Mouse (Mus musculus): ENCODE results near the gene Wbp2.

The Wbp2 gene

DNA sequence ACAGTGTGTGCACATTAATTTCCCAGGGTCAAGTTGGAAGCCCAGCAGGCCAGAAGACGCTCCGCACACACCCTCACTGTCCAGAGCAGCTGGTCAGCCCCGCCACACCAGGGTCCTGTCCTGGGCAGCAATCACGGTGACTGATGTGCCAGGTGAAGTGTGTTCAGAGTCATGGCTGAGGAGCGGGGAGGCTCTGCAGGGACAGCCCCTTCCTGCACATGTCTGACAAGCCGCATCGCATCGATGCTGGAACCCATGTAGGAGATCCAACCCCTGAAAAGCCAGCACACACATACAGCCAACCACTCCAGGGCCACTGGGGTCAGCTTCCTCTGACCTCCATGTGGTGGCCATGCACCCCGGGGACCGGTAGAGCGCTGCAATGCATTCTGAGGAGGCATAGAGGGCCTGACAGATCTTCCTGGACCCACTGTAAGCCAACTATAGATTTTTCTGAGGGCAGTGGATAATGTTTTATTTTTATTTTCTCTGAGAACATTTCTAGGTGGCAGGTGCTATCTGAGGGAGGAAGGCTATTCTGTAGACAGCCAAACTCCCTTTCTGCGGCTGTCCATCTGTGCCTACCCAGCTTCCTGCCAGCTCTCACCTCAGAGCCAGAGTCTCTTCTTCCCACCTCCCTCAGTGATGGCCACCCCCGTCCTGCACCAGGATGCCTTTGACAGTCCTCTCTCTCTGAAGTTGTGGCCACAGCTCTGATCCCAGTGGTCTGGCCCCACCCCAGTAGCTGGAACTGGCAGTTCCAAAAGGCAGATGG lies 25.0 kb downstream of the Wbp2 start:
- no peak for DNase-seq (ENCODE audit: low spot score)

- DNase-seq (ENCODE audit: low spot score) = no peak
Measured at GRCm38 (mm10) chr11:116060596-116060995, 26.2 kb downstream of the Wbp2 start.

GRCm38 (mm10) chr11:116059691-116060025 lies 27.1 kb downstream of the Wbp2 start:
- DNase-seq (ENCODE audit: low spot score) = no peak

DNA sequence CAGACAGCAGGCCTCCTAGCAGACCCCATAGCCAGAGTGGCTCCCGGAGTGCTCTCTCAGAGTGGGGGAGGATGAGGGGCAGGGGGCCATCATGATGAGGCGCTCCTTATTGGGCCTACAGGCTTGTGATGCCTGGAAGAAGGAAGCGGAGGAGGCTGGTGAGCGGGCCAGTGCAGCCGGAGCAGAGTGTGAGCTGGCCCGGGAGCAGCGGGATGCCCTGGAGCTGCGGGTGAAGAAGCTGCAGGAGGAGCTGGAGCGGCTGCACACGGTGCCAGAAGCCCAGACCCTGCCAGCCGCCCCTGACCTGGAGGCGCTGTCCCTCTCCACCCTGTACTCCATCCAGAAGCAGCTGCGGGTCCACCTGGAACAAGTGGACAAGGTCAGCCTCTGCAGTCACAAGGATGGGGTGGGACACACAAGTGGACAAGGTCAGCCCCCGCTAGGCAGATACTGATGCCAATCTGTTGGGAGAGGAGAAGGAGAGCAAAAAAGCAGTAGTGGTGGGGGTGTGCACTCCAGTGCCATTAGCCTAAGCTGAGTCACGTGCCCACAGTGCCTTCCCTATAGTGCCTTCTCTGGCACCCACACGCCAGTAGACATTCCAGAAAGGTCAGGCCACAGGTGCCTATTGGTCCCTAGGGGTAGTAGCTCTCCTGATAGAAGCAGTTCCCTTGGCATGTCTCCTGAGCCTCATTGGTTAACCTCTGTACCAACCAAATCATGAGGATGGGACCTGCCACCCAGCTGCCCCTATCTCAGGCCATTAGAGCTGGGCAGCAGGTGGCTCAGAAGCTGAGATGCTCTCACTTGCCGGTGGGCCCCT lies 27.7 kb downstream of the Wbp2 start:
- no peak for DNase-seq (ENCODE audit: low spot score)

- DNase-seq (ENCODE audit: low spot score) = no peak
Measured at GRCm38 (mm10) chr11:116058022-116058614, 28.7 kb downstream of the Wbp2 start.

DNA sequence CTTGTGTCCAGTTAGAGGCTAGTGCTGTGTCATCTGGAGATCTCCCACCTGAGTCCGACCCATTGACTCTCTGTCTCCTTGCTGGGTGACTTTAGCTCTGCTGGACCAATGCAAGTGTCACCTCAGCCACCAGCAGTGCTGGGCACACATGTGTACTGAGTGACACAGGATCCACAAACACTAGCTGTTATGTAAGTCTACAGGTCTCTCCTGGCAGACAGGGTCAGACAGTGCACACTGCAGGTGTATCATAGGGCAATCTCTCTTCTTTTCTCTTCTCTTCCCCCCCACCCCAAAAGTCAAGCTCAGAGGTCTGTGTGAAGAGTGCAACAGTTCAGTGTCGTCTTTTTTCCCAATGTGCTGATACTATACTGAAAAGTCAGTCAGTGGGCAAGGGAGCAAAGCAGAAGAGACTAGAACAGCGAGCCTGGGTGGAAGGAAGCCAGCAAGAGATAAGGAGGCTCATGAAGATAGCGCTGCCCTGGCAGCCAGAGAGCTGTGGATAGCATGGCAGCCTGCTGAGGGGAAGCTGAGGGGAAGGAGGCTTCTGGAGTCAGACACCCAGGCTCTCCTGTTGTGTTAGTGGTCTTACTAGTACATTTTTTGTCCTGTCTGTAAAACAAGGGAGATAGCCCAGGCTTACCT lies 29.4 kb downstream of the Wbp2 start:
- DNase-seq (ENCODE audit: low spot score) = no peak

- DNase-seq (ENCODE audit: low spot score) = no peak
Measured at GRCm38 (mm10) chr11:116055873-116056272, 30.9 kb downstream of the Wbp2 start.

DNA sequence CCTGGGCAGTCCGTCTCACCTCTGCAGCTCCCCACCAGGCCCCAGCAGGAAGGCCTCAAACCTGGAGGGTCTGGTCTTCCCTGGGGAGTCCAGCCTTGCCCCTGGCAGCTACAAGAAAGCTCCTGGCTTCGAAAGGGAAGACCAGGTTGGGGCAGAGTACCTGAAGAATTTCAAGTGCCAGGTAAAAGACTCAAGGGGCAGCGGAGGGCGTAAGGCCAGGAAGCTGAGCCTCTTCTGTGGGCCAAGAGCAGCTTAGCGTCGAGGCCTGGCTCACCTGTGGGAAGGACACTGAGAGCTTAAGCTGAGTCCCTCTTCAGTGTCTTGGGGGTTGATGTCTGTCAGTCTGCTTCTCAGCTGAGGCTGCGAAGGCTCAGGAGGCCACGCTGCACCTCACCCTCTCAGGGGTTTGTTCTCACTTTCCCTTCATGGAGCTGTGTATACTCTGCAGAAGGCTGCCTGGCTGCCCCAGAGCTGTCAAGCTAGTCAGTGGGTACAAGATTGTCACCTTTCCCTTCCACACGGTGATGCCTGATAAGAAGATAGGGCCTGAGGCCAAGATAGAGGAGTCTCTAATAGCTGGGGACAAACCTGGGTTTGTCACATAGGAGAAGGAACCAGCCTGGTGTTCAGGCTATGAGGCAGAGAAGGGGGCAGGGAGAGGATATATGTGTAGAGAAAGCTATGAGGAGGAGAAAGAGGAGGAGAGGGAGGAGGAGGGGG lies 33.1 kb downstream of the Wbp2 start:
- no peak for DNase-seq (ENCODE audit: low spot score)

DNA sequence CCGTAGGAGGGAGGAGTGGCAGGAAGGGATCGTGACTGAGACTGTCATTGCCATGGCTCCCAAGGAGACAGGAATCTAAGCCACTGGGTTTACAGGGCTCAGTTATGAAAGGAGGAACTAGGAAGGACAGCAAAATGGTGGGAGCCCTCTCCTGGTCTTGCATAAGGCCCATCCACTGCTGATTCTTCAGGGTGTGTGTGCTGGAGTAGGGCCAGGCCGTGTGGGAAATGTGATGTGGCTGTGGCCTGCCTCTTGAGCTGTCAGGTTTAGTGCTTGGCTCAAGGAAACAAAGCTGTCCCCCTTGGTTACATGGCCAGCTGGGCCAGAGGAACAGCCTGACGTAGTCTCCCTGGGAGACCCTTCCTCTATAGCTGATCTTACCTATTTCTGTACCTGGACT lies 36.6 kb downstream of the Wbp2 start:
- no peak for DNase-seq (ENCODE audit: low spot score)

DNA sequence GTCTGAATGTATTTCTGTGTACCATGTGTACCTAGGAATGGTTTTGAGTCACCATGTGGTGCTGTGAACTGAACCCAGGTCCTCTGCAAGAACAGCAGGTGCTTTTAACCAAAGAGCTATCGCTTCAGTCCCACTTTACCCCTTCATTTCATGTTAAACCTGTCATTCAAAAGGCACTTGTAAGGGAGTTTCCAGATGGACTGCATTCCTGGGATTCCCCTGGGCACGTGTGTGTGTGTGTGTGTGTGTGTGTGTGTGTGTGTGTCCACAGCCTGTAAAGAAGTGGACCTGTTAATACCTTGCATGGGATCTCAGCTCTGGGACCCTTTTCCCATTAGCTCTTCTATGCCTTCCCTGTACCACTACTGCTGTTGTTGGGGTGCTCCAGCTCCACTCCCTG lies 37.2 kb downstream of the Wbp2 start:
- no peak for DNase-seq (ENCODE audit: low spot score)

GRCm38 (mm10) chr11:116045173-116045572 lies 41.6 kb downstream of the Wbp2 start:
- no peak for DNase-seq (ENCODE audit: low spot score)

- no peak for DNase-seq (ENCODE audit: low spot score)
Measured at GRCm38 (mm10) chr11:116043286-116043685, 43.5 kb downstream of the Wbp2 start.

- DNase-seq (ENCODE audit: low spot score) = no peak
Measured at GRCm38 (mm10) chr11:116042372-116043138, 44.2 kb downstream of the Wbp2 start.

DNA sequence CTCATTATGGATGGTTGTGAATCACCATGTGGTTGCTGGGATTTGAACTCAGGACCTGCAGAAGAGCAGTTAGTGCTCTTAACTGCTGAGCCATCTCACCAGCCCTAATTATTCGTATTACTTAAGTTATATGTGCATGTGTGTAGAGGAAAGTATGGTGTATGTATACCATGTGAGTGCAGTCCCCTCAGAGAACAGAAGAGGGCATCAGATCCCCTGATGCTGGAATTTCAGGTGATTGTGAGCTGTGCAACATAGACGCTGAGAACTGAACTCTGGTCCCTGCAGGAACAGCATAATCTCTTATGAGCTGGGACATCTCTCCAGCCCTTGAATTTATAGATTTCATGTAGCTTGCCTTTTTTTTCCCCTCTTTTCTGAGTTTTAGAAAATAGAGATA lies 45.0 kb downstream of the Wbp2 start:
- DNase-seq (ENCODE audit: low spot score) = no peak

- DNase-seq (ENCODE audit: low spot score) = no peak
Measured at GRCm38 (mm10) chr11:116040593-116040992, 46.2 kb downstream of the Wbp2 start.

GRCm38 (mm10) chr11:116037826-116038225 lies 49.0 kb downstream of the Wbp2 start:
- DNase-seq (ENCODE audit: low spot score) = no peak

DNA sequence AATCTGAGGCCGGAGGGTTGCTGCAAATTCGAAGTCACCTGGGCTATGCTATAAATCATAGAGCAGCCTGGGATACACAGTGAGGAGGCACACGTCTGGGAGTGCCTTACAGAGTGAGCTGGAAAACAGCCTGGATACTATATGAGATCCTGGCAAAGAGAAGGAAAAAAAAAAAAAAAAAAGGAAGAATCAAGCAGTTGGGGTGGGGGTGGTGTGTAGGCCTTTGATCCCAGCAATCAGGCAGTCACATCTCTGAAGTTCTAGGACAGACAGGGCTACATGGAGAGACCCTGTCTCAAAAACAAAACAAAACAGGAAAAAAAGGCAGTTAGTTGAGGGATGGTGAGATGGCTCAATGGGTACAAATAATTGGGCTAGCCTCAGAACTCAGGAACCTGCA lies 50.1 kb downstream of the Wbp2 start:
- DNase-seq (ENCODE audit: low spot score) = no peak

DNA sequence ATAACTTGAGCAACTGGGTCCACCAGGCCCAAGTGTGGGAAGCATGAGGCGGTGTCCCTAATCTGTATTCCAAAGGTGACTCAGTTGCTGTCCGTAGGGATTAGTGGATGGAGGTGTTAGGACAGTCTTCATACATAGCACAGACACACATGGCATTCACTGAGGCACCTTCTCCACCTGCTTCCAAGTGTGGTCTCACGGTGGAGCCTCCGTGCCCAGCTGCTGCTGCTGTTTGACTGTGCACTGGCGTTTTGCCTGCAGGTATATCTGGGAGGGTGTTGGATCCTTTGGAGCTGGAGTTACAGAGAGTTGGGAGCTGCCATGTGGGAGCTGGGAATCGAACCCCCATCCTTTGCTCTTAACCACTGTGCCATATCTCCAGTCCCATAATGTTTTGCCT lies 52.2 kb downstream of the Wbp2 start:
- DNase-seq (ENCODE audit: low spot score) = no peak

DNA sequence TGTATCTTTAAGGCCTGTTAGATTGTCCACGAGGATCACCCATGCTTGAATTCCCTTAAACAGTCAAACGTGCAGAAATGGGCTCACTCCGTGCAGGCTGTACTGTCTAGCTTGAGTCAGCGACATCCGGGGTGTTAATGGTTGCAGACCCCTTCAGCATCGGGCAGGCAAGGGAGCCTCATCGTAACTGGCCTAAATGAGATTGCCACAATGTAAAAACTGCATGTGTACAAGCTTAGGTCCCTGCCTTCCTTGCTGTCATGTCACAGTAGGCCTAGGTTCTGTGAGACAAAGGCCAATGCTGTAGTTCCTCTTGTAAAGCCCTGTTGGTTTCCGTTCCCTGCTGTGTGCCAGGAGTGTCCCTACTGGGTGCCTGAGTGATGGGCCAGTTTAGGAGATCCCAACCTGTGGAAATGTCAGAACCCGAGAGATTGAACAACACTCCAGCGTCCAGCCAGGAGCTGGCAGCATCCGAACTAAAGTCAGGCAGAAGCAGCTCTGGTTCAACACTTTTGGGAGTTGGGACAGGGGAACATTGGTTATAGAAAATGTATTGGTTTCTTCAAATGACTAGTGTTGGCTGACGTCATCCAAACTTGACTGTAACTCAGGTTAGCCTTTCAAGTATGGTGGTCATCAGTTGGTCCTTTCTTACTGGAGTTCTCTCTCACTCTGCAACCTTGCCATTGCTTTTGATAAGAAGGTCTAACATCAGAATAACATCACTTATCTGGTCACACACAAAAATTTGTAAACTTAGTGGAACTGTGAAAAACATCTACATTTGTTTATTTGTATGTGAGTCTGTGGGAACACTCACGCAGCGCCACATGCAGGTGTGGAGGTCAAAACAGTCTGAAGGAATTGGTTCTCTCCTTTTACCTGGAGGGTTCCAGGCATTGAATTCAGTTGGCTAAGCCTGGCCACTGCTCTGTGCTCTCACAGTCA lies 55.6 kb downstream of the Wbp2 start:
- peak; percentile 60 for DNase-seq (ENCODE audit: low spot score)
